Mouse (Mus musculus): ENCODE results near the gene Hist1h2bg.
A peak's percentile ranks its signal among the peaks of the same experiment; 100 is the strongest.
"Not testable (repeated sequence)": the region's sequence is repeated elsewhere in the genome, so short reads cannot be mapped to it uniquely, and the experiment has no call there.

Hist1h2bg gene

DNA sequence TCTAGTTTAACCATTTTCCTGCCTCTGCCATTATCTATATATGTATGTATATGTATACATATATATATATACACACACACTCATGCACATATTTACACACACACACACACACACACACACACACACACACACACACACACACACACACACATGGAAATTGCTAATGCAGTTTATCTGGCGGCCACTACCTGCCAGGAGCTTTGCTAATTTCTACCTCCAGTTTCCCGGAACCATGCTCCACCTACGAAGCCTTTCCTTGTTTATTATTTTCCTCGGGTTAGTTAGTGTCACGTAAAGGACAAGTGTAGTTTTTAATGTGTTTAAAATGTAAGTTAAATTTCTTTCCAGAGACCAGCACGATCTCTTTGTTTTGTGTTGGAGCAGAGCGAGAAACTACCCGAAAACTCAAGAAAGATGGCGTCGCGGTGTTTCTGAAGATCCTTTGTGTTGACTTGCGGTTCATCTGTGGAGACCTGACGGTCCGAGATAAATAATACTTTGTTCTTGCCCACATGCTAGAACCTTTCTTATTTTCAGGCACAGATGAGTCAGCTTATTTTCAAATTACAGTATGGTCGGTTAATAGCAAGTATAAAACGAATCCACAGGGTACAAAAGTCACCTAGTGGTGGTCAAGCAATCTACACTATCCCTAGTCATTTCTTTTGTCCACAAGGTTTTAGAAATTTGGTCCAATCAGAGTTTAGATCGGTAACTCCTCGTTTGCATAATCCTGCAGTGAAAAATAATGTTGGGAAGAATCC, 8.3 kb upstream of the Hist1h2bg start:
- peak in 1 of 2 experiments; percentile 39 for DNase-seq

GRCm38 (mm10) chr13:23564482-23564881, 6.7 kb upstream of the Hist1h2bg start:
- DNase-seq, result no peak

DNA sequence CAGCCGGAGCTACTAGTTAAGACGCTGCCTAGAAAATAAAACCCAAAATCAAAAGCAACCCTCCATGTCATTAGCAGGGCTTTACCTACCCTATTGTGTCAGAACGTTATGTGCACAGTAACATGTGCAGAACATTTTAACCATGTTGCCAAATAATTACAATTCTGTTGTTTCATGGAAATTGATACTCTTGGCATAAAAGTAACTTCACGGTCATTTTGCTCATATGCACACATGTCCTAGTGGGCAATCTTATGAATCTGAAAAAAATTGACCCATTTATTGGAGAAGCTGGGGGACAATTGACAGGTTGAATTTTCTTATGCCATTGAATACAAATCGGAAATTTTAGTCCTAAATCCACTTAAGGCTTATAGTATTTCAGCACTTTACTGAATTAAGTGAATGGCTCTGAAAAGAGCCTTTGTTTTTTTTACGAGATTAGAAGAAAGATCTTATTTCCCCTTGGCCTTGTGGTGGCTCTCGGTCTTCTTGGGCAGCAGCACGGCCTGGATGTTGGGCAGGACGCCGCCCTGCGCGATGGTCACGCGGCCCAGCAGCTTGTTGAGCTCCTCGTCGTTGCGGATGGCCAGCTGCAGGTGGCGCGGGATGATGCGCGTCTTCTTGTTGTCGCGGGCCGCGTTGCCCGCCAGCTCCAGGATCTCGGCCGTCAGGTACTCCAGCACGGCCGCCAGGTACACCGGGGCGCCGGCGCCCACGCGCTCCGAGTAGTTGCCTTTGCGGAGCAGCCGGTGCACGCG, 755 bp upstream of the Hist1h2bg start:
- DNase-seq, result not testable (repeated sequence)

- not testable (repeated sequence) for DNase-seq
Measured at GRCm38 (mm10) chr13:23571504-23572217, 465 bp downstream of the Hist1h2bg start.

- no peak for DNase-seq
Measured at GRCm38 (mm10) chr13:23572218-23573033, 1.2 kb downstream of the Hist1h2bg start.

- DNase-seq, result not testable (repeated sequence)
Measured at GRCm38 (mm10) chr13:23573034-23573897, 2.1 kb downstream of the Hist1h2bg start.

- DNase-seq, result peak; percentile 72 to 82
Measured at GRCm38 (mm10) chr13:23573898-23574524, 2.8 kb downstream of the Hist1h2bg start, which contains the start of the genes Hist1h2bf and Hist1h2ad. Gene Hist1h2bf (minus strand): TSS chr13:23574196. Gene Hist1h2ad (plus strand): TSS chr13:23574381.

DNA sequence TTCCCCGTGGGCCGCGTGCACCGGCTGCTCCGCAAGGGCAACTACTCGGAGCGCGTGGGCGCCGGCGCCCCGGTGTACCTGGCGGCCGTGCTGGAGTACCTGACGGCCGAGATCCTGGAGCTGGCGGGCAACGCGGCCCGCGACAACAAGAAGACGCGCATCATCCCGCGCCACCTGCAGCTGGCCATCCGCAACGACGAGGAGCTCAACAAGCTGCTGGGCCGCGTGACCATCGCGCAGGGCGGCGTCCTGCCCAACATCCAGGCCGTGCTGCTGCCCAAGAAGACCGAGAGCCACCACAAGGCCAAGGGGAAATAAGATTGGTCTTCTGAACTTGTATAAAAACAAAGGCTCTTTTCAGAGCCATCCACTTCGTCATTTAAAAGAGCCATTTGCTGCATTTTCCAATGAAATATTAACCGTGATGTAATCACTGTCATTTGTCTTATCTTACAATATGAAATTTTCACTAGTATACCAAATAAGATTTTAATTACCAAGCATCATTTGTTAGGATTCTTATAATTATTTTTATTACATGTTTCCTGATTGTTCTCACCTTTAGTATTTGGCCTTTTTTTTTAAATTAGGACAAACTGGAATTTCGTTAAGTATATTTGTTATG, 3.5 kb downstream of the Hist1h2bg start:
- not testable (repeated sequence) for DNase-seq

- peak; percentile 28 to 44 for DNase-seq
Measured at GRCm38 (mm10) chr13:23575271-23575851, 4.2 kb downstream of the Hist1h2bg start, which contains the start of gene Hist1h3d. Gene Hist1h3d (plus strand): TSS chr13:23575763.

- DNase-seq, result not testable (repeated sequence)
Measured at GRCm38 (mm10) chr13:23575864-23576313, 4.7 kb downstream of the Hist1h2bg start.

- DNase-seq, result no peak
Measured at GRCm38 (mm10) chr13:23576351-23576881, 5.2 kb downstream of the Hist1h2bg start.

DNA sequence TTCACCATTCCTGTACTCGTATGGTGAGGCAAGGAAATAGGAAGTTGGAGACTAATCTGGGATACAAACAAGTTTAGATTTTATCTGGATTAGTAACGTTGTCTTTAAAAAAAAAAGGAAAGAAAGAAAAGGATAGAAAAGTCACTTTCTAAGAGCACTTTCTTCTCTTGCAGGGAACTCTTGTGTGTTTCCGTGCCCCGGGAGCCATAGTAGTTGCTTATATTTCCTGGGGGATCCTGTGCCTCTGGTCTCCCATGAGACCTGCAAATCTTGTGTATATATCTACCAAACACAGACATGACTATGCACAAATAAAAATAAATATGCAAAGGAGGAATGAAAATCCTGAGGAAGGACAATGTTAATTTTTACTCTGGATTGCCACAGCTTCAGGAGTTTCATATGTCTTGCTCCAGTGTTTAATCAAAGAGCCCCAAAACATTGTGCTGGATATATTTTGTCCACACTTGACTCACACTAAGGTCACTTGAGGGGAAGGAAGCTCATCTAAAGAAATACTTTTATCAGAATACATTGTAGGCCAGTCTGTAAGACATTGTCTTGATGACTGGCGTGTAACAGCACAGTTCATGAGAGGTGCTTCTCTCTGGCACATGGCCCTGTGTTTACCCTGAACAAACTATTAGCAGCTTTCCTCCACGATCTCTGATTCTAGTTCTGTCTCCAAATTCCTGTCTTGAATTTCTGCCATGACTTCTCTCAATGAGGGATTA, 5.9 kb downstream of the Hist1h2bg start:
- DNase-seq, result no peak

DNA sequence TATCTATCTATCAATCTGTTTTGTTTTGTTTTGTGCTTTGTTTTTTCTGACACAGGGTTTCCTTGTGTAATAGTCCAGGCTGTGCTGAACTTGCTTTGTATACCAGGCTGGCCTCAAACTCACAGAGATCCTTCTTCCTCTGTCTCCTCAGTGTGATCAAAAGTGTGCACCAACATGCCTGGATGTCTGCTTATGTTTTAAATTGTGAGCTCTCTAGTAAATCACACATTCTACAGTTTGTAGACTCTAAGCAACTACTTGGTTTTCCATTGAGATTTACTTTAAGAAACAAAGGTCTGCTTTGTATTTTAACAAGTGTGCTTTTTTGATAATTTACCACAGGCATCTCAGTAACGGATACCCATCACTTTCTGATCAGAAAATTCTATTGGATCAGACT, 6.6 kb downstream of the Hist1h2bg start:
- DNase-seq, result no peak

GRCm38 (mm10) chr13:23581408-23582218, 10.4 kb downstream of the Hist1h2bg start, which contains the start of gene Hist1h4d:
Gene Hist1h4d (plus strand): TSS chr13:23581598.
- DNase-seq, result peak; percentile 93

- DNase-seq, result no peak
Measured at GRCm38 (mm10) chr13:23582219-23583056, 11.2 kb downstream of the Hist1h2bg start.

DNA sequence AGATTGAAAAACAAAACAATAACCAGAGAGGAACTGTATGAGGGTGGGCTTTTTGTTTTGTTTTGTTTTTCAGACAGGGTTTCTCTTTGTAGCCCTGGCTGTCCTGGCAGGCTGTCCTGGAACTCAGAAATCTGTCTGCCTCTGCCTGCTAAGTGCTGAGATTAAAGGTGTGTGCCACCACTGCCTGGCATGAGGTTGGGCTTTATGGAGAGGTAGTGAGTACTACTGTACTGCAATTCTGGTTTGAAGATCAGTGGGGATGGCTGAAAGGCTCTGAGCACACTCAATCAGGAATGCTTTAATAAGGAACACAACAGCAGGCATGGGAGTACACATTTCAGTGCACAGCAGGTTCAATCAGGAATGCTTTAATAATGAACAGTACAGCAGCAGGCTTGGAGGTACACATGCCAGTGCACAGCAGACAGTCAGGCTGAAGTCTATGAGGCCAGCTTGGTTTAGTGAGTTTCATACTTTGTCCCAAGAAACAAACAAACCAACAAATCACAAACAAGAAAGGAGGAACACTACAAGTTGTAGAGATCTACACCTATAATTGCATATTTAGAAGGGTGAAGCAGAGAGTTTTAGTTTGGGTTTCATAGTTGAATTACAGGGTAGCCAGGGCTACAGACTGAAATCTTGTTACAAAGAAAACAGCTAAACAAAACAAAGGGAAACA, 12.3 kb downstream of the Hist1h2bg start:
- no peak for DNase-seq

Measured in cerebellum, postnatal 25 days (tissue).